Mouse (Mus musculus): ENCODE data around the gene Lrrc29. TPM values are rescaled to one million over a fixed set of nuclear protein-coding genes. Genes with fewer than 3 reads are reported as not detected.
A peak's percentile ranks its signal among the peaks of the same experiment; 100 is the strongest.

Lrrc29 gene
- total RNA-seq, 2 experiments from 2014 or later = 3.6 to 4.1 TPM

DNA sequence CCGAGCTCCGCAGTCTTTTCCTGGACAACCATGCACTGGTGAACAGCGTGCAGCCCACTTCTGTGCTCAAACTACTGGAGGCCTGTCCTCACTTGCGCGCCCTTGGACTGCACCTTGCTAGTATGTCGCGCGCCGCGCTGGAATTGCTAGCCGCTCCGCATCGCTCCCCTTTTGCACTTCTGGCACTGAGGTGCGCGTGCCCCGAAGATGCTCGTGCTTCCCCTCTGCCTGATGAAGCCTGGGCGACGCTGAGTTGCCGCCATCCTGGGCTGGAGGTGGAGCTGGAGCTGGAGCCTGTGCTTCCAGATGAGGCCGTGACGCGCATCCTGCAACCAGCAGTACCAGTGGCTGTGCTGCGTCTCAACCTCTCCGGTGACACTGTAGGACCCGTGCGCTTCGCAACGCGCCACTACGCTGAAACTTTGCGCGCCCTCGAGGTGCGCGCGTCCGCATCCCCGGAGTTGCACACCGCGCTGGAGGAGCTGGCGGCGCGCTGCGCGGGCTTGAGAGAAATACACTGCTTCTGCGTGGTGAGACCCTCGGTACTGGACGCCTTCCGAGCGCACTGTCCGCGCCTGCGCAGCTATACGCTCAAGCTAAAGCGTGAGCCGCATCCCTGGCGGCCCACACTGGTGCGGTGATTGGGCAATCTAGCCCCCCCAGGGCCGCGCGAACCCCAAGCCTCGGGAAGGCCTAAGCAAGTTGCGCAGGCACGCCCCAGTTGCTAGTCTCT is 57.6 kb downstream of the Lrrc29 start:
- DNase-seq (ENCODE audit: low spot score in 2 of 2) = no peak

DNA sequence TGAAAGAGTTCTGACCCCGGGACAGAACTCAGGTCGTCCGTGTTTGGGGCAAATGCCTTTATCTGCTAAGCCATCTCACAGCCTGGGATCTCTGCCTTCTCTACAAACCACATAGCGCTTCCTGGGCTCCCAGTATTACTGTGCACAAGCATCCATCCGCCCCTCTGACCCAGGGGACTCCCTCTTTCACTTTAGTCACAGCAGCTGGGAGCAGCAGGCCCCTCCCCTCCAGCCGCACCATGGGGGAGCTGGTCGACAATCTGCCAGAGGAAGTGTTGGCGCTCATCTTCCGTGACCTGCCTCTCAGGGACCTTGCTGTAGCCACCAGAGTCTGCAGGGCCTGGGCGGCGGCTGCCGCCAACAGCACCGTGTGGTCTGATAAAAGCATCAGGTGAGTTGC is 59.3 kb downstream of the Lrrc29 start:
- no peak for DNase-seq (ENCODE audit: low spot score in 2 of 2)

DNA sequence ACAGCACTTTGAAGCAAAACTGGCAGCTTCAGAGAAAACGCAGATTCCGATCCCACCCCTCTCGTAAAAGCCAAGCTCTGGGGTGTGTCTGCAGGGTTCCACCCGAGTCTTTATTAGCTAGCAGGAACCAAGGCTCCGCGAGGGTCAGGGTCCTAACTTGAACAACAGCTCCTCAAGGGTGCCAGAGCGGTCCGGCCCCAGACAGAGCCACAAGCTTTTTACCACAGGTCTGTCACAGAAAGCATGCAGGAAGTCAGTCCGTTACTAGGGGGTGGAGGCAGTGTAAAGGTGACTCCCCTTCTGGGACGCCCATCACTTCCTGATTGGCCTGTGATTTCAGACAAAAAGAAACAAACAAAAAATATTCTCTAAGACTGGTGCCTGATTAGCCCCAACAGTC is 61.0 kb downstream of the Lrrc29 start:
- DNase-seq (ENCODE audit: low spot score in 2 of 2) = no peak

DNA sequence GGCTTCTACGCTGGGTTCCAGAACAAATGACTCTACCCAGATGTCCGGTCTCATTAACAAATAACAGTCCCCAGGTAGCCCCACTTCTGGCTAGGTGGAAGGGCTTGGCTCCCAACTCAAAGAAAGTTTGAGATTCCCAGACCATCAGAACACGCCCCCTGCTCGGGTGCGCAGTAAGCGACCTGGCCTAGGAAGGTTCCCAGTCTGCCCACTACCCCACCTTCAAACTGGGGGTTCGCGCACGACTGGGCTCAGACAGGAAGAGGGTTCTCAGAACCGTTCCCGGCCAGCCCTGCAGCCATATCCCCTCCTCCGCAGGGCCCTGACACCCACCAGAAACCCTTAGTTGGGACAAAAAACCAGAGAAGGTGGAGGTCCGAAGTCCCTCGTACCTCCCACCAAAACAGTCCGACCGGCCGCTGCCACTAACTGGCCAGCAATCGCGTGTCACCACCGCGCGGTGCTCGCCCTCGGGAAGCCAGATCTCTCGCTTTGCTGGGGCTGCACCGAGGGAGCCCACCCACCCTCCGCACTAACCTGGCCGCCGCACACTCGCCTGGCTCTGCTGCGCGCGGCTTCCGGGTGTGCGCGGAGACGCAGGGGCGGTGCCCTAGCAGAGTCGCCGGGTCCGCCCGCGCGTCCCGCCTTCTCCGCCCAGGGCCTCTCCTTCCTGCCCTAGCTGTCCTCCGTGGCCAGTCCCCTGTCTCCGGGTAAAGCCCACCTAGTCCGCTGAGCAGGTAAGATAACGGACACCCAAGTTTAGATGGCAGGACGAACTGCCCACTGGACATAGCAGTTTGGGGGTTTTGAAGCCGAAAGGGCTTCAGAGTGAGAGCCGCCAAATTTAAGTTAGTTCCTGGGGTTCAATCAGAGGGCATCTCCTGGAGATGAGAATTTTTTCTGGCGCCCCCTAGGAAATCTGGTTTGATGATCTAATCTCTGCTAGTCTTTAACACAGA is 61.8 kb downstream of the Lrrc29 start, which contains the start of the genes Tradd and Fbxl8:
Tradd (minus strand) TSS at position 586 of the 959 bp plus-strand sequence.
Fbxl8 (plus strand) TSS at position 625 of the 959 bp plus-strand sequence.
- DNase-seq (ENCODE audit: low spot score in 2 of 2) = peak in 1 of 2 experiments; percentile 74

DNA sequence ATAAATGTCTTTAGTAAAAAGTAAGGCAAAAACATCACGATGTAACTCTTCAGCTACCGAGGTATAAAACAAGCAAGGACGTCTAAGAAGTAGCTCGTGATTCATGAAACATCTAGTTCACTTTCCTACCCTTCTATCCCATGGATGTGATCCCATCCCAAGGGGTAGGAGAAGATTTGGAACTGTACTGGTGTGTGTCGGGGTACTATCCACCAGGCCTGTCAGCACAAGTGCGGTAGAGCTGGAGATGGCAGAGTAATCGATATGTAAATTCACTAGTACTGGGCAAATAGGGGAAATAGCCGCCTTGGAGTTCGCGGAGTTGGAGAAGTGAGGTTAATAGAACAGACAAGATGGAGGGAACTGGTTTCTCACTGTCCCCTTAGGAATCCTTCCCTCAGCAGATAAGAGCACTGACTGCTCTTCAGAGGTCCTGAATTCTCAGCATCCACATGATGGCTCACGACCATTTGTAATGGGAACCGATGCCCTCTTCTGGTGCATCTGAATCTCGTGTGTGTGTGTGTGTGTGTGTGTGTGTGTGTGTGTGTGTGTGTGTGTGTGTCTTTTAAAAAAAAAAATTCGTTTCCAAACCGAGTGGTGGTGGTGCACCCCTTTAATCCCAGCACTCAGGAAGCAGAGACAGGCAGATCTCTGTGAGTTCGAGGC is 62.7 kb downstream of the Lrrc29 start:
- DNase-seq (ENCODE audit: low spot score in 2 of 2) = no peak

Small RNA genes lying within 50 kb of the gene (microRNA-seq; reads per million reads assigned to microRNA genes)
- gene Gm27320 (not detected), gene Mir328 (258 reads per million, percentile 60 among the genes with 10 or more reads in this experiment)

Other genes with a start within 250 kb of the Lrrc29 start
- not detected for gene Ces3b, start 242.5 kb downstream of the Lrrc29 start, total RNA-seq (2021)
- gene Ces4a, start 194.5 kb downstream of the Lrrc29 start, total RNA-seq (2021) = not detected
- 10 to 100 TPM; 48.5 to 55.6 TPM for gene Cbfb, start 155.6 kb downstream of the Lrrc29 start, total RNA-seq (2021)
- gene D230025D16Rik, start 101.1 kb downstream of the Lrrc29 start, total RNA-seq (2021) = 10 to 100 TPM; 16.2 to 16.5 TPM
- 10 to 100 TPM; 14.9 to 15.3 TPM for gene B3gnt9, start 71.1 kb downstream of the Lrrc29 start, total RNA-seq (2021)
- 10 to 100 TPM in 1 of 2 experiments, 1 to 10 TPM in 1; 6.6 to 10.2 TPM for gene Tradd, start 61.7 kb downstream of the Lrrc29 start, total RNA-seq (2021)
- 1 to 10 TPM; 2.2 to 2.7 TPM for gene Fbxl8, start 61.6 kb downstream of the Lrrc29 start, total RNA-seq (2021)
- gene Hsf4, start 56.5 kb downstream of the Lrrc29 start, total RNA-seq (2021) = under 1 TPM; 0.21 to 0.29 TPM
- 10 to 100 TPM; 26.5 to 27.1 TPM for gene Nol3, start 50.1 kb downstream of the Lrrc29 start, total RNA-seq (2021)
- gene 4931428F04Rik, start 36.4 kb downstream of the Lrrc29 start, total RNA-seq (2021) = 1 to 10 TPM; 3.8 to 6.3 TPM
- gene Exoc3l, start 30.2 kb downstream of the Lrrc29 start, total RNA-seq (2021) = 1 to 10 TPM; 8.1 to 8.7 TPM
- gene E2f4, start 28.6 kb downstream of the Lrrc29 start, total RNA-seq (2021) = 10 to 100 TPM; 27.4 to 31.1 TPM
- gene Elmo3, start 20.7 kb downstream of the Lrrc29 start, total RNA-seq (2021) = 1 to 10 TPM; 1.0 to 1.1 TPM
- gene Tmem208, start 76 bp upstream of the Lrrc29 start, total RNA-seq (2021) = 10 to 100 TPM; 28.7 to 29.5 TPM
- 10 to 100 TPM; 12.4 to 14.2 TPM for gene Fhod1, start 21.7 kb upstream of the Lrrc29 start, total RNA-seq (2021)
- gene Slc9a5, start 22.6 kb upstream of the Lrrc29 start, total RNA-seq (2021) = 1 to 10 TPM; 4.0 to 4.2 TPM
- under 1 TPM; 0.17 to 0.26 TPM for gene Plekhg4, start 47.0 kb upstream of the Lrrc29 start, total RNA-seq (2021)
- not detected for gene Kctd19, start 87.2 kb upstream of the Lrrc29 start, total RNA-seq (2021)
- 1 to 10 TPM; 1.6 to 1.7 TPM for gene Lrrc36, start 87.3 kb upstream of the Lrrc29 start, total RNA-seq (2021)
- 100 to 1,000 TPM; 527 to 572 TPM for gene Tppp3, start 145.2 kb upstream of the Lrrc29 start, total RNA-seq (2021)
- 10 to 100 TPM; 21.0 to 21.6 TPM for gene Zdhhc1, start 170.6 kb upstream of the Lrrc29 start, total RNA-seq (2021)
- gene Hsd11b2, start 192.5 kb upstream of the Lrrc29 start, total RNA-seq (2021) = 10 to 100 TPM; 13.3 to 14.8 TPM
- gene Atp6v0d1, start 239.8 kb upstream of the Lrrc29 start, total RNA-seq (2021) = 10 to 100 TPM; 71.8 to 71.9 TPM